Mouse (Mus musculus) heart, embryonic 10.5 days (tissue): ENCODE measurements at regions not wholly inside any gene's neighbourhood (a gene's known extent, or its start where the extent isn't known, plus 50 kb on each side); places are given as distances from the start of the nearest gene placed in this dataset.
A peak's percentile ranks its signal among the peaks of the same experiment; 100 is the strongest.

Experiments used
- DNase-seq: peaks from one replicate; pipeline ENCODE4 v3.0.0-alpha.2; 2017; ENCODE audit warnings: low spot score
- H3K27ac ChIP-seq: fragments of 300-500 bp; sonication (generic); 2 replicates; pipeline ENCODE4 v1.5.1; 2016; ENCODE audit warnings: mild to moderate bottlenecking
- H3K27me3 ChIP-seq: fragments of 300-500 bp; sonication (generic); 2 replicates; pipeline ENCODE4 v1.6.1; 2016; ENCODE audit warnings: mild to moderate bottlenecking; ENCODE audit not compliant: poor library complexity, insufficient read depth, severe bottlenecking
- H3K36me3 ChIP-seq: fragments of 300-500 bp; sonication (generic); 2 replicates; pipeline ENCODE4 v1.6.1; 2016; ENCODE audit warnings: mild to moderate bottlenecking, moderate library complexity
- H3K4me1 ChIP-seq: fragments of 300-500 bp; sonication (generic); 2 replicates; pipeline ENCODE4 v1.6.1; 2016; ENCODE audit warnings: mild to moderate bottlenecking
- H3K4me3 ChIP-seq: fragments of 300-500 bp; sonication (generic); 2 replicates; pipeline ENCODE4 v1.5.1; 2016; ENCODE audit warnings: mild to moderate bottlenecking, moderate library complexity
- H3K9me3 ChIP-seq: fragments of 300-500 bp; sonication (generic); 2 replicates; pipeline ENCODE4 v1.6.1; 2016; ENCODE audit warnings: mild to moderate bottlenecking, moderate library complexity
- WGBS: fragments of 180-500 bp; shearing (Covaris S2); methylation state at CpG from one replicate; pipeline ENCODE4 v1.1.7; 2016; 5-methylcytosine and 5-hydroxymethylcytosine counted together

DNA sequence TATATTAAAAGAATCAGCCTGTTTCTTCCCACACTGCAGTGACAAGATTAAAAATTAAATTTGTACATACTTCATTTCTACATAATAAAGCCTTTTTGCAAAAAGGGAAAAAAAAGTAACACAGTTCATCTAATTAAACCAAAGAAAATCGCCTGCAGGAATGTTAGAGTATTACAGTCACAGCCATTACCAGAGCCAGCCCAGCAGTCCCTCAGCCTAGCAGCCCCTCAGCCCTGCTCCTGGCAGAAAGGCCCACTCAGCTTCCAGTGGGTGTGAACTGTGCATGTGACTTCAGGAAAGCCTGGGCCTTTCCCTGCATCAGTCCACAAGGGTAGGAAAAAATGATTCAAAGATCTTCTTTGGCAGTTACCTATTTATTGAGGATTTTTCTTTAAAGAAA is 256.8 kb upstream of the 3110018I06Rik start:
- no peak overlapping the region for H3K27ac ChIP-seq
- no peak overlapping the region for H3K4me3 ChIP-seq
- H3K36me3 ChIP-seq: no peaks in the 10 kb centered on the region
- DNase-seq: no peak
- no peaks in the 10 kb centered on the region for H3K27me3 ChIP-seq
- 0 out of 2 replicates have a peak, but pooled peaks cover 4% of the 10 kb centered on the region for H3K9me3 ChIP-seq
- 31% methylated on average over 1 of the region's 1 CpGs for WGBS
- H3K4me1 ChIP-seq: no peaks in the 10 kb centered on the region

DNA sequence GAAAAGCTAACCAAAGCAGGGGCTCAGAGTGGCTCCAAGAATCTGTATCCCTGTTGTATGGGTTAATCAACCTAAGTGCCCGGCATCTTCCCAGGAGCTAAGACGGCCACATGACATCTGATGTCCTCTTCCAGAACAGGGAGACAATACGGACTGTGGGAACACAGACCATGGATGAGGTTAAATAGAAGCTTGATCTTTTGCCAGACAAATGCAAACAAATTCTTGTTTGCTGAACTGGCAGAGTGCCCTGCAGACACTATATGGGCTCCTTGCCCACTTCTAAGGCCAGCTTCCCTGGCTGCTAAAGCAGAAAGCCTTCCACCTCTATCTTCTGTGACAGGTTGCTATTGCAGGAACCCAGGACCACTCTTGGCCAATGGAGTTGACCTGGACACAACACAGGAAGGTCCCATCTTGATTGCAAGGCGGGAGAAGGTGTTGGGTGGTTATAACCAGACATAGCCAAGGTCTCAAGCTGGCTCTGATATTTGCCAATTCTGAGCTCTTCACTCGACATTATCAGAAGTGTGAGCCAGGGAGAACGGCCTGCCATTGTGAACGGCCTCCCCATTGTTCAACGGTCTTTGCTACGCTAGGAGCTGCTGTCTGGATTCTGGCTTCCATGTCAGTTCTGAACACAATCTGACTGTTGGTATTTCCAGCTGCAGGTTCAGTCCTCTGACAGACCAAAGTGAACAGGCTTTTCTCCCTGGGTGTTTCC is 237.5 kb upstream of the 3110018I06Rik start:
- H3K4me3 ChIP-seq: no peak overlapping the region
- H3K36me3 ChIP-seq: no peaks in the 10 kb centered on the region
- H3K27me3 ChIP-seq: no peaks in the 10 kb centered on the region
- no peak for DNase-seq
- WGBS: 75% methylated on average over 9 of the region's 9 CpGs
- no peaks in the 10 kb centered on the region for H3K4me1 ChIP-seq
- H3K27ac ChIP-seq: no peak overlapping the region
- no peaks in the 10 kb centered on the region for H3K9me3 ChIP-seq

- H3K27ac ChIP-seq: no peak overlapping the region
- no peak for DNase-seq
- WGBS: 85% methylated on average over 15 of the region's 15 CpGs
Observed at GRCm38 (mm10) chr12:107251981-107252380, 236.5 kb upstream of the 3110018I06Rik start.

GRCm38 (mm10) chr12:107262076-107262475 is 226.4 kb upstream of the 3110018I06Rik start:
- Histone ChIP-seq H3K27me3 (no peaks in the 10 kb centered on the region), H3K27ac (no peak overlapping the region), H3K4me1 (peaks cover 6% of the 10 kb centered on the region; the same call in 1 of the 2 replicates), H3K4me3 (no peak overlapping the region), H3K9me3 (no peaks in the 10 kb centered on the region), H3K36me3 (no peaks in the 10 kb centered on the region)
- 80% methylated on average over 5 of the region's 5 CpGs for WGBS
- peak; percentile 68 for DNase-seq

More at GRCm38 (mm10) chr12:107251981-107252380, 236.5 kb upstream of the 3110018I06Rik start:
- Histone ChIP-seq H3K9me3 (no peaks in the 10 kb centered on the region), H3K4me1 (no peaks in the 10 kb centered on the region), H3K27me3 (no peaks in the 10 kb centered on the region), H3K4me3 (no peak overlapping the region), H3K36me3 (no peaks in the 10 kb centered on the region)

- 88% methylated on average over 4 of the region's 4 CpGs for WGBS
- peak; percentile 20 for DNase-seq
- Histone ChIP-seq H3K9me3 (no peaks in the 10 kb centered on the region), H3K36me3 (no peaks in the 10 kb centered on the region), H3K4me3 (no peak overlapping the region), H3K27me3 (no peaks in the 10 kb centered on the region), H3K27ac (no peak overlapping the region), H3K4me1 (peaks cover 6% of the 10 kb centered on the region; the same call in 1 of the 2 replicates)
Observed at GRCm38 (mm10) chr12:107262516-107262915, 225.9 kb upstream of the 3110018I06Rik start.

GRCm38 (mm10) chr12:107266696-107267095 is 221.7 kb upstream of the 3110018I06Rik start:
- Histone ChIP-seq H3K36me3 (no peaks in the 10 kb centered on the region), H3K4me1 (peaks cover 6% of the 10 kb centered on the region; the same call in 1 of the 2 replicates), H3K4me3 (no peak overlapping the region), H3K27me3 (no peaks in the 10 kb centered on the region), H3K27ac (no peak overlapping the region), H3K9me3 (no peaks in the 10 kb centered on the region)
- DNase-seq: no peak
- 76% methylated on average over 2 of the region's 2 CpGs for WGBS

DNA sequence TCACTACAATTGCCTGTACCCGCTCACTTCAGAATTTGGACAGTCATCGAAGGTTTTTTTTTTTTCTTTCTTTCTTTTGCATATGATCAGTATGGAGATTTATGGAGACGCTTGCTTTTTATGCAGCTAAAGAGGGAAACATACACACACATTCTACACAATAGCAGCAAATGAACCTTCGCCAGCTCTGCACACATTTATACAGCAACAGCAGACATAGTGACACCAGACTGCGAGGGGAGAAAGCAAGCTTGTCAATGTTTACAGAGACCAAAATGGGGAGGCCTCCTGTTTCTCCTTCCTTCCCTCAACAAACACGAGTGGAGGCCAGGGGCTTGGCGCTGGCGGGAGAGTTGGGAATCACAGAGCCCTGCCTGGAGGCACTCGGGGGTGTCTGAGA is 202.8 kb upstream of the 3110018I06Rik start:
- DNase-seq: no peak
- WGBS: 73% methylated on average over 9 of the region's 9 CpGs
- Histone ChIP-seq H3K4me1 (peaks cover 8% of the 10 kb centered on the region), H3K4me3 (no peak overlapping the region), H3K27me3 (no peaks in the 10 kb centered on the region), H3K27ac (no peak overlapping the region), H3K9me3 (no peaks in the 10 kb centered on the region), H3K36me3 (no peaks in the 10 kb centered on the region)

- Histone ChIP-seq H3K9me3 (no peaks in the 10 kb centered on the region), H3K36me3 (no peaks in the 10 kb centered on the region), H3K27ac (no peak overlapping the region), H3K4me1 (no peaks in the 10 kb centered on the region), H3K4me3 (no peak overlapping the region), H3K27me3 (no peaks in the 10 kb centered on the region)
- DNase-seq: no peak
- WGBS: 81% methylated on average over 5 of the region's 5 CpGs
Observed at GRCm38 (mm10) chr12:107291377-107291776, 197.1 kb upstream of the 3110018I06Rik start.

GRCm38 (mm10) chr12:107307094-107307740 is 181.2 kb upstream of the 3110018I06Rik start:
- no peaks in the 10 kb centered on the region for H3K27me3 ChIP-seq
- DNase-seq: no peak
- H3K4me3 ChIP-seq: no peak overlapping the region
- H3K27ac ChIP-seq: 0 out of 2 replicates have a peak overlapping the region, but pooled peaks have one; percentile 29
- H3K4me1 ChIP-seq: peaks cover 9% of the 10 kb centered on the region
- WGBS: 26% methylated on average over 15 of the region's 15 CpGs
- no peaks in the 10 kb centered on the region for H3K36me3 ChIP-seq
- no peaks in the 10 kb centered on the region for H3K9me3 ChIP-seq

DNA sequence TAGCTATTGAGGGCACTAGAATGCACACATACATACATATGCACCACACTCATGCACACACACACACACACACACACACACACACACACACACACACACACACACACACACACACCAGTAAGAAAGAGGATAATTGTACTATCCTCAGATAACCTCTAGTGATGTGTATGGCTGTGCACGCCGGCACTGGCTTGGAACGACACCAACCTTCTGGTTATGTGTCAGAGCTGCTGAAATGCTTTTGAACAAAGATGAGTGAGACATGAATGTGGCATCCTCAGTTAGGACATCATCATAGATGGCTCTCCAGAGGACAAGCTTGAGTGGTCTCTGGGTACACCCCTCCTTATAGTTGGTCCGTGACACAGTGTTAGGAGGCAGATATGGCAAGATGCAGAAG is 173.0 kb upstream of the 3110018I06Rik start:
- Histone ChIP-seq H3K4me3 (no peak overlapping the region), H3K36me3 (no peaks in the 10 kb centered on the region), H3K27me3 (no peaks in the 10 kb centered on the region), H3K27ac (no peak overlapping the region), H3K4me1 (no peaks in the 10 kb centered on the region), H3K9me3 (no peaks in the 10 kb centered on the region)
- WGBS: 97% methylated on average over 4 of the region's 4 CpGs
- DNase-seq: no peak

DNA sequence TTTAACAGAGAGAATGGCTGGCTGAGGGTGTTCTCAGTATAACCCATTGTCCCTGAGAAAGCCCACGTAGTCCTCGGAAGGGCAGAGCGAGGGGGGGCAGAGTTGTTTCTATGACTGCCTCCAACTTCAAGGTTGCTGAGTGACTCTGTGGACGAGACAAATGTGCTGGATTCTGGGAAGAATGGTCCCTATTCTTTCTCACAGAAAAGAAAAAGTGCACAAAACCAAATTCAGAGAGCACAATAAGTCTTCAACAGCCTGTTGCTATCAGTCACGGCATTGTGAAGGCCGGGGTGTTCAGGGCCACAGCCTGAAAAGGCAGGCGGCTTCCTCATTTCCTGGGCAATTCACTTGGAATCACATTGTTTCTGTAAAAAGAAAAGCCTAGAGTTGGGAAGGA is 165.6 kb upstream of the 3110018I06Rik start:
- DNase-seq: no peak
- Histone ChIP-seq H3K27ac (no peak overlapping the region), H3K27me3 (no peaks in the 10 kb centered on the region), H3K9me3 (no peaks in the 10 kb centered on the region), H3K36me3 (no peaks in the 10 kb centered on the region), H3K4me3 (no peak overlapping the region), H3K4me1 (no peaks in the 10 kb centered on the region)
- 83% methylated on average over 7 of the region's 7 CpGs for WGBS

DNA sequence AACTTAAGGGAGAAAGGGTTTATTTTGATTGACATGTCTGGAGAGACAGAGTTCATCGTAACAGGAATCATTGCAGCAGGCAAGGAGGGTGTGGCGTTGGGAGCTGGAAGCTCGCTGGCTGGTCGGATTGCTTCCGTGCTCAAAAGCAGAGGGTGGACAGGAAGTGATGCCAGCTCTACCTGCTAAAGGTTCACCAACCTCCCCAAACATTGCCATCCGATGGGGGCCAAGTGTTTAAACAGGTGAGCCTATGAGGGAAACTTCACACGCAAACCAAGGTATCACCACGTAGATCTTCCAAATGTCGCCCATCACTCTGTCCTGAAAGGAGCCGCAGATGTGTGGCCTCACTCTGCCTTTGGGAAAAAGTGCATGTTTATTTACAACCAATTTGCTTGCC is 162.3 kb upstream of the 3110018I06Rik start:
- Histone ChIP-seq H3K4me3 (no peak overlapping the region), H3K36me3 (no peaks in the 10 kb centered on the region), H3K4me1 (peaks cover 9% of the 10 kb centered on the region), H3K27ac (no peak overlapping the region), H3K9me3 (no peaks in the 10 kb centered on the region), H3K27me3 (no peaks in the 10 kb centered on the region)
- DNase-seq: peak; percentile 61
- 94% methylated on average over 10 of the region's 10 CpGs for WGBS

GRCm38 (mm10) chr12:107327107-107327770 is 161.2 kb upstream of the 3110018I06Rik start:
- no peak overlapping the region for H3K27ac ChIP-seq
- H3K36me3 ChIP-seq: no peaks in the 10 kb centered on the region
- WGBS: 81% methylated on average over 9 of the region's 9 CpGs
- H3K4me3 ChIP-seq: no peak overlapping the region
- DNase-seq: peak; percentile 57
- no peaks in the 10 kb centered on the region for H3K27me3 ChIP-seq
- H3K9me3 ChIP-seq: no peaks in the 10 kb centered on the region
- peaks cover 9% of the 10 kb centered on the region for H3K4me1 ChIP-seq
